Mouse (Mus musculus) CH12.LX (cell line): Measurements from ENCODE around the gene Hist2h2aa2.

ENCODE experiments used
- CHD2 ChIP-seq: IDR thresholded peaks from 2 replicates; pipeline ENCODE4 v1.6.1; 2011; ENCODE audit warnings: low read length, improper control_type of control experiment
- CTCF ChIP-seq, 2 experiments: IDR thresholded peaks in 1 of 2; conservative IDR thresholded peaks in 1 of 2; 2 replicates each; pipeline ENCODE4 v1.5.1; 2011 to 2012; ENCODE audit warnings: low read depth in 2 of 2, low read length in 2 of 2, improper control_type of control experiment in 1 of 2, inconsistent platforms in 1 of 2, mild to moderate bottlenecking in 1 of 2, moderate library complexity in 1 of 2
- E2F4 ChIP-seq: IDR thresholded peaks from 2 replicates; pipeline ENCODE4 v1.6.1; 2011; ENCODE audit warnings: low read depth, low read length, improper control_type of control experiment; ENCODE audit not compliant: insufficient replicate concordance
- POLR2AphosphoS2 ChIP-seq: IDR thresholded peaks from 2 replicates; pipeline ENCODE4 v1.6.1; 2011; ENCODE audit warnings: low read depth, low read length, improper control_type of control experiment
- TBP ChIP-seq: conservative IDR thresholded peaks from 2 replicates; pipeline ENCODE4 v1.6.1; 2011; ENCODE audit warnings: low read depth, low read length, improper control_type of control experiment
- ZNF384 ChIP-seq: IDR thresholded peaks from 2 replicates; pipeline ENCODE4 v1.6.1; 2012; ENCODE audit warnings: low read depth, low read length, improper control_type of control experiment, inconsistent platforms

GRCm38 (mm10) chr3:96262979-96263550 is 23.0 kb upstream of the Hist2h2aa2 start, which contains the start of gene Hist2h4:
- TF ChIP-seq E2F4 (peak; percentile 100), TBP (peak; percentile 99), CHD2 (no peak), POLR2AphosphoS2 (peak; percentile 96), CTCF (conservative IDR thresholded peaks at IDR 0.05 in 1 of 2, IDR thresholded peaks at IDR 0.05 in 1 of 2; ENCODE audit: low read depth in 2 of 2, low read length in 2 of 2) (peak in 1 of 2 experiments; percentile 66; a peak in 2 of 4 replicates), ZNF384 (peak; percentile 84)
